Mouse (Mus musculus) heart, embryonic 14.5 days (tissue): ENCODE results near the gene Csnk1g1. TPM values are rescaled to one million over a fixed set of nuclear protein-coding genes. Genes with fewer than 3 reads are reported as not detected.

Experiments used
- polyA plus RNA-seq: library from polyadenylated mRNA; unstranded; fragments of >200 nt; fragmentation: Nextera tagmentation; extraction: Ambion mirVana; gene quantifications from 2 replicates; pipeline ENCODE4 v1.2.1, GENCODE M21; 2014

The Csnk1g1 gene
- polyA plus RNA-seq, 1 experiment from 2014 or later = 14.8 TPM

Other genes with a start within 250 kb of the Csnk1g1 start
- gene Oaz2, start 240.9 kb upstream of the Csnk1g1 start, polyA plus RNA-seq = 210 and 223 TPM in 2 replicates
- gene Zfp609, start 81.4 kb upstream of the Csnk1g1 start, polyA plus RNA-seq = 6.1 and 6.6 TPM in 2 replicates
- gene Pclaf, start 18.7 kb upstream of the Csnk1g1 start, polyA plus RNA-seq = 86.3 and 86.8 TPM in 2 replicates
- gene Trip4, start 130 bp upstream of the Csnk1g1 start, polyA plus RNA-seq = 25.5 and 25.6 TPM in 2 replicates
- gene Ppib, start 151.3 kb downstream of the Csnk1g1 start, polyA plus RNA-seq = 362 and 403 TPM in 2 replicates
- gene Snx22, start 160.8 kb downstream of the Csnk1g1 start, polyA plus RNA-seq = 1.2 and 1.6 TPM in 2 replicates
- gene Snx1, start 217.7 kb downstream of the Csnk1g1 start, polyA plus RNA-seq = 63.8 and 65.1 TPM in 2 replicates
- 163 and 172 TPM in 2 replicates for gene Ciao2a, start 217.7 kb downstream of the Csnk1g1 start, polyA plus RNA-seq
- 4.8 and 5.7 TPM in 2 replicates for gene Dapk2, start 249.3 kb downstream of the Csnk1g1 start, polyA plus RNA-seq